Mouse (Mus musculus): ENCODE data around the gene Sestd1. TPM values are rescaled to one million over a fixed set of nuclear protein-coding genes. Genes with fewer than 3 reads are reported as not detected.
A peak's percentile ranks its signal among the peaks of the same experiment; 100 is the strongest.

Gene Sestd1
- total and polyA plus RNA-seq, 2 experiments from 2014 or later = 28.1 to 59.9 TPM

- ATAC-seq = peak; percentile 21
- 73% methylated on average over 10 of the region's 10 CpGs for WGBS
- Histone ChIP-seq H3K4me2 (ENCODE audit: low read depth) (no peak overlapping the region), H3K9me3 (ENCODE audit: low read length) (no peaks in the 10 kb centered on the region), H3K4me3 (ENCODE audit: low read depth, low read length) (no peak overlapping the region), H3K9ac (no peak overlapping the region), H3K27ac (ENCODE audit: low read depth, low read length) (no peak overlapping the region), H3K4me1 (ENCODE audit: insufficient read depth) (no peaks in the 10 kb centered on the region), H3K36me3 (ENCODE audit: insufficient read depth) (no peaks in the 10 kb centered on the region; the same call in 1 of the 2 replicates), H3K27me3 (ENCODE audit: insufficient read depth, low read length) (no peaks in the 10 kb centered on the region)
- no peak for DNase-seq
- TF ChIP-seq CTCF (IDR thresholded peaks at IDR 0.05; ENCODE audit: low read depth) = no peak
Observed at GRCm38 (mm10) chr2:77176413-77176812, 104.0 kb downstream of the Sestd1 start.

DNA sequence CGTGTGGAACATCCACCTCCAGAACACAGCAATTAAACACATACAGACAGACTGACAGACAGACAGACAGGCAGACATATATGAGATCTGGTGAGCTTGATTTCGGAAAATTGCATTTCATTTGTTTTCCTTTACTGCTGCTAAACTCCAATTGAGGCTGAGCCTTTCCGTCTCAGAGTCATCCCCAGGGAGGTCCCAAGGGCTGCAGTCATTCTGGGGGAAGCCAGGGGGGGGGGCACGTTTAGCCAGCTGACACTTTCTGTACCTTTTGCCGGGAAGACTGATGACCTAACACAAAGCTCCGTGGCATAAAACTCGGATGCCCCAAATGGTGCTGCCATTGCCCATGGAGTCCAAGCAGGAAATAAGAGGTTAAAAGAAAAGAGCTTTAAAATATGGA, 105.0 kb downstream of the Sestd1 start:
- Histone ChIP-seq H3K27me3 (ENCODE audit: insufficient read depth, low read length) (no peaks in the 10 kb centered on the region), H3K27ac (ENCODE audit: low read depth, low read length) (peak overlapping the region; percentile 30; the same call in 1 of the 2 replicates), H3K4me3 (ENCODE audit: low read depth, low read length) (no peak overlapping the region), H3K9ac (no peak overlapping the region), H3K36me3 (ENCODE audit: insufficient read depth) (no peaks in the 10 kb centered on the region; the same call in 1 of the 2 replicates), H3K4me1 (ENCODE audit: insufficient read depth) (no peaks in the 10 kb centered on the region), H3K9me3 (ENCODE audit: low read length) (no peaks in the 10 kb centered on the region), H3K4me2 (ENCODE audit: low read depth) (no peak overlapping the region)
- ATAC-seq (no peak), DNase-seq (no peak)
- TF ChIP-seq CTCF (IDR thresholded peaks at IDR 0.05; ENCODE audit: low read depth) = no peak
- WGBS = 81% methylated on average over 7 of the region's 7 CpGs

DNA sequence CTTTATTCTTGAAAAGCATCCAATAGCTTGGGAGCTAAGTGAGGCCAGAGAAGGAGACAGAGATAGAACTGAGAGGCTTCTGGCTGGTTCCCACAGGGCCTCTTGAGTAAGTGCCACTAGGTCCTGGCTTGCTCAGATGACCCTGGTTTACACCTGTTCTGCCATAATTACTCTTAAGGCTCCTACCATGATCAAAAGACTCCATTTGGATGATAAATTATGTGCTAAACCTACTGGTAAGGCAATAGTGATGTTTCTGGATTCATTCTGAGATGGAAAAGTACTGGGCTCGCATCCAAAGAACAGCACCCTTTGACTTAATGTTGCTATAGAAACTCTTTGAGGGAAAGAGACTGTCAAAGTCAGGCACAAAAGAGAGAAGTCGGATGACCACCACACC, 106.1 kb downstream of the Sestd1 start:
- DNase-seq = no peak
- H3K9ac ChIP-seq = no peak overlapping the region
- H3K9me3 ChIP-seq (ENCODE audit: low read length) = no peaks in the 10 kb centered on the region
- 55% methylated on average over 2 of the region's 2 CpGs for WGBS
- H3K4me1 ChIP-seq (ENCODE audit: insufficient read depth) = no peaks in the 10 kb centered on the region
- H3K27me3 ChIP-seq (ENCODE audit: insufficient read depth, low read length) = no peaks in the 10 kb centered on the region
- no peak overlapping the region for H3K27ac ChIP-seq (ENCODE audit: low read depth, low read length)
- ATAC-seq = no peak
- no peak overlapping the region for H3K4me3 ChIP-seq (ENCODE audit: low read depth, low read length)
- H3K36me3 ChIP-seq (ENCODE audit: insufficient read depth) = no peaks in the 10 kb centered on the region
- no peak for TF ChIP-seq CTCF (IDR thresholded peaks at IDR 0.05; ENCODE audit: low read depth)
- H3K4me2 ChIP-seq (ENCODE audit: low read depth) = no peak overlapping the region

GRCm38 (mm10) chr2:77173821-77174220, 106.6 kb downstream of the Sestd1 start:
- no peaks in the 10 kb centered on the region for H3K9me3 ChIP-seq (ENCODE audit: low read length)
- no peak overlapping the region for H3K27ac ChIP-seq (ENCODE audit: low read depth, low read length)
- DNase-seq (no peak), ATAC-seq (no peak)
- no peaks in the 10 kb centered on the region for H3K4me1 ChIP-seq (ENCODE audit: insufficient read depth)
- TF ChIP-seq CTCF (IDR thresholded peaks at IDR 0.05; ENCODE audit: low read depth) = no peak
- H3K4me2 ChIP-seq (ENCODE audit: low read depth) = no peak overlapping the region
- 92% methylated on average over 6 of the region's 6 CpGs for WGBS
- H3K27me3 ChIP-seq (ENCODE audit: insufficient read depth, low read length) = no peaks in the 10 kb centered on the region
- H3K36me3 ChIP-seq (ENCODE audit: insufficient read depth) = no peaks in the 10 kb centered on the region
- no peak overlapping the region for H3K9ac ChIP-seq
- H3K4me3 ChIP-seq (ENCODE audit: low read depth, low read length) = no peak overlapping the region

- Histone ChIP-seq H3K27ac (ENCODE audit: low read depth, low read length) (no peak overlapping the region), H3K4me2 (ENCODE audit: low read depth) (no peak overlapping the region), H3K4me3 (ENCODE audit: low read depth, low read length) (no peak overlapping the region), H3K36me3 (ENCODE audit: insufficient read depth) (no peaks in the 10 kb centered on the region), H3K27me3 (ENCODE audit: insufficient read depth, low read length) (no peaks in the 10 kb centered on the region), H3K4me1 (ENCODE audit: insufficient read depth) (no peaks in the 10 kb centered on the region), H3K9ac (no peak overlapping the region), H3K9me3 (ENCODE audit: low read length) (no peaks in the 10 kb centered on the region)
- ATAC-seq = no peak
- DNase-seq = no peak
- 58% methylated on average over 6 of the region's 6 CpGs for WGBS
- TF ChIP-seq CTCF (IDR thresholded peaks at IDR 0.05; ENCODE audit: low read depth) = no peak
Observed at GRCm38 (mm10) chr2:77173366-77173765, 107.0 kb downstream of the Sestd1 start.

- no peak overlapping the region; the same call in 1 of the 2 replicates for H3K4me2 ChIP-seq (ENCODE audit: low read depth)
- H3K27ac ChIP-seq (ENCODE audit: low read depth, low read length) = no peak overlapping the region; the same call in 1 of the 2 replicates
- H3K9ac ChIP-seq = no peak overlapping the region
- DNase-seq (no peak), ATAC-seq (0 out of 2 replicates have a peak, but pooled peaks have one; percentile 8)
- no peaks in the 10 kb centered on the region for H3K27me3 ChIP-seq (ENCODE audit: insufficient read depth, low read length)
- H3K4me1 ChIP-seq (ENCODE audit: insufficient read depth) = no peaks in the 10 kb centered on the region
- H3K9me3 ChIP-seq (ENCODE audit: low read length) = no peaks in the 10 kb centered on the region
- WGBS = 22% methylated on average over 10 of the region's 10 CpGs
- H3K4me3 ChIP-seq (ENCODE audit: low read depth, low read length) = no peak overlapping the region
- no peaks in the 10 kb centered on the region for H3K36me3 ChIP-seq (ENCODE audit: insufficient read depth)
- no peak for TF ChIP-seq CTCF (IDR thresholded peaks at IDR 0.05; ENCODE audit: low read depth)
Observed at GRCm38 (mm10) chr2:77172241-77172671, 108.1 kb downstream of the Sestd1 start.

GRCm38 (mm10) chr2:77171444-77172240, 108.8 kb downstream of the Sestd1 start:
- Histone ChIP-seq H3K9me3 (ENCODE audit: low read length) (no peaks in the 10 kb centered on the region), H3K36me3 (ENCODE audit: insufficient read depth) (no peaks in the 10 kb centered on the region), H3K4me3 (ENCODE audit: low read depth, low read length) (0 out of 2 replicates have a peak overlapping the region, but pooled peaks have one; percentile 11), H3K27ac (ENCODE audit: low read depth, low read length) (no peak overlapping the region; the same call in 1 of the 2 replicates), H3K4me1 (ENCODE audit: insufficient read depth) (no peaks in the 10 kb centered on the region), H3K27me3 (ENCODE audit: insufficient read depth, low read length) (no peaks in the 10 kb centered on the region), H3K4me2 (ENCODE audit: low read depth) (peak overlapping the region; percentile 40), H3K9ac (no peak overlapping the region)
- no peak for TF ChIP-seq CTCF (IDR thresholded peaks at IDR 0.05; ENCODE audit: low read depth)
- 32% methylated on average over 23 of the region's 23 CpGs for WGBS
- ATAC-seq = peak; percentile 45
- DNase-seq = no peak
